8 mouse cellular contexts compared by ENCODE assay signal in the genomic region with DNA sequence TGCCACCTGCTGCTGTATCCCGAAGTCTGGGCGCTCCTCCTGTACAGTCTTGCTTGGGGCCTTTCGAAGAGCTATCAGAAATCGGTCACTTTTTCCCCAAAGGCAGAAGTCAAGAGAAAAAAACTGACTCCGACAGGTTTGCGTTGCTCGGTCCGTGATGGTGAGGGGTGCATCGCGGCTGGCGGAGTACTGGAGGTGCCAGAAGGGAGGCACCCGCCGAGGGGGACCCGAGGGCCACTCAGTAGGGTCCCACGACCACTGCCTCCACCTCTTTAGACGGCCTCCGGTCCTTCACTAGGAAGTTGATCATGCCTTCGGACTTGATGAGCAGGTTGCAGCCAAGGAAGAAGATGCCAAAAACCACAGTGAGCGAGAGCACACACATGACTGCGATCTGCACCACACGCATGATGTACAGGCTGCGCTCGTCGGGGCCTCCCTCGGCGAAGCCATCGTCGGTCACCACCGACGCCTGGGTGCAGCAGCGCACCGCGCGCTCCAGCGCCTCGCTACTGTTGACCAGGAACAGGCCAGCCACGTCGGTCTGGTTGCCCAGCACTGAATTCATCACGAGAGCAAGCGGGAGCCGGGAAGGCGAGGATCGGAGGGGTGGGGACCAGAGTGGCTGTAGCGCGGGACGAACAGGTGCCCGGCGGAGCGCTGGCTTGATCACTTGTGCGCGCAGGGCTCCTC. TPM values are rescaled to one million over a fixed set of nuclear protein-coding genes. Genes with fewer than 3 reads are reported as not detected.
DNase-seq lines count a peak whose midpoint lies in the region; ATAC-seq and TF ChIP-seq lines count a peak whose summit lies in the region.

No protein-coding gene starts in this region.

- peak overlapping the region; percentile 29; the same call in 1 of the 2 replicates for H3K9ac ChIP-seq in lung, embryonic 14.5 days
- peak overlapping the region; percentile 60 for H3K9ac ChIP-seq in forebrain, embryonic 12.5 days
- peak overlapping the region; percentile 47; the same call in 1 of the 2 replicates for H3K9ac ChIP-seq in limb, embryonic 12.5 days (replicated peaks)
- peak overlapping the region; percentile 74 for H3K9ac ChIP-seq in neural tube, embryonic 13.5 days

- no peaks in the 10 kb centered on the region for H3K9me3 ChIP-seq in lung, embryonic 14.5 days (ENCODE audit: low read depth, low read length)
- no peaks in the 10 kb centered on the region for H3K9me3 ChIP-seq in forebrain, embryonic 12.5 days
- H3K9me3 ChIP-seq in limb, embryonic 12.5 days: no peaks in the 10 kb centered on the region
- no peaks in the 10 kb centered on the region for H3K9me3 ChIP-seq in neural tube, embryonic 13.5 days

- no peak for DNase-seq in cerebellum, postnatal 10 days
- DNase-seq in lung, embryonic 14.5 days: no peak
- DNase-seq in lung, postnatal 25 days (ENCODE audit: low spot score): no peak
- DNase-seq in retina, embryonic 14.5 days (ENCODE audit: low spot score): no peak

- 1% methylated on average over 51 of the region's 51 CpGs for WGBS in lung, embryonic 14.5 days
- under 1% methylated on average over 51 of the region's 51 CpGs for WGBS in forebrain, embryonic 12.5 days
- 2% methylated on average over 51 of the region's 51 CpGs for WGBS in limb, embryonic 12.5 days
- under 1% methylated on average over 51 of the region's 51 CpGs for WGBS in neural tube, embryonic 13.5 days

- H3K4me2 ChIP-seq in lung, embryonic 14.5 days: peak overlapping the region; percentile 78
- peak overlapping the region; percentile 66 for H3K4me2 ChIP-seq in forebrain, embryonic 12.5 days
- peak overlapping the region; percentile 85 for H3K4me2 ChIP-seq in limb, embryonic 12.5 days
- peak overlapping the region; percentile 88 for H3K4me2 ChIP-seq in neural tube, embryonic 13.5 days

- H3K27ac ChIP-seq in lung, embryonic 14.5 days (ENCODE audit: low read depth): peak overlapping the region; percentile 58; the same call in 1 of the 2 replicates
- peak overlapping the region; percentile 87 for H3K27ac ChIP-seq in forebrain, embryonic 12.5 days
- H3K27ac ChIP-seq in limb, embryonic 12.5 days: peak overlapping the region; percentile 45
- peak overlapping the region; percentile 82 for H3K27ac ChIP-seq in neural tube, embryonic 13.5 days (replicated peaks)

- TF ChIP-seq CTCF in lung, embryonic 14.5 days (IDR thresholded peaks at IDR 0.05; ENCODE audit: low read depth): no peak

- peak overlapping the region; percentile 42 for H3K4me3 ChIP-seq in lung, embryonic 14.5 days (ENCODE audit: low read depth, low read length)
- H3K4me3 ChIP-seq in forebrain, embryonic 12.5 days (replicated peaks): peak overlapping the region; percentile 55
- H3K4me3 ChIP-seq in limb, embryonic 12.5 days (replicated peaks): peak overlapping the region; percentile 50
- peak overlapping the region; percentile 59 for H3K4me3 ChIP-seq in neural tube, embryonic 13.5 days

- H3K36me3 ChIP-seq in lung, embryonic 14.5 days (ENCODE audit: insufficient read depth): no peaks in the 10 kb centered on the region
- no peaks in the 10 kb centered on the region for H3K36me3 ChIP-seq in forebrain, embryonic 12.5 days (replicated peaks)
- H3K36me3 ChIP-seq in limb, embryonic 12.5 days: no peaks in the 10 kb centered on the region
- no peaks in the 10 kb centered on the region for H3K36me3 ChIP-seq in neural tube, embryonic 13.5 days

- ATAC-seq in cerebellum, adult (ENCODE audit: insufficient number of reproducible peaks, low FRiP score, low TSS enrichment): peak; percentile 1; the same call in 1 of the 2 replicates
- peak; percentile 83 for ATAC-seq in lung, embryonic 14.5 days (ENCODE audit: insufficient read depth)
- ATAC-seq in forebrain, embryonic 12.5 days (ENCODE audit: low FRiP score): peak; percentile 81
- ATAC-seq in limb, embryonic 12.5 days (ENCODE audit: insufficient number of reproducible peaks, insufficient read depth, low FRiP score, low TSS enrichment, low read depth): peak; percentile 60
- ATAC-seq in neural tube, embryonic 13.5 days (ENCODE audit: low read depth): peak; percentile 83

- H3K4me1 ChIP-seq in lung, embryonic 14.5 days (ENCODE audit: insufficient read depth): peaks cover 7% of the 10 kb centered on the region; the same call in 1 of the 2 replicates
- peaks cover 30% of the 10 kb centered on the region for H3K4me1 ChIP-seq in forebrain, embryonic 12.5 days
- peaks cover 18% of the 10 kb centered on the region for H3K4me1 ChIP-seq in limb, embryonic 12.5 days (replicated peaks)
- H3K4me1 ChIP-seq in neural tube, embryonic 13.5 days (replicated peaks): peaks cover 29% of the 10 kb centered on the region

- peaks cover 8% of the 10 kb centered on the region for H3K27me3 ChIP-seq in lung, embryonic 14.5 days (ENCODE audit: insufficient read depth, low read length)
- peaks cover 22% of the 10 kb centered on the region for H3K27me3 ChIP-seq in forebrain, embryonic 12.5 days
- peaks cover 31% of the 10 kb centered on the region for H3K27me3 ChIP-seq in limb, embryonic 12.5 days
- H3K27me3 ChIP-seq in neural tube, embryonic 13.5 days: peaks cover 4% of the 10 kb centered on the region; the same call in 1 of the 2 replicates

RNA-seq across cellular contexts. Expression of a gene that starts 0.5 kb away (rescaled TPM):
- polyA plus RNA-seq in lung, embryonic 14.5 days (2014; fragmentation: Nextera tagmentation; extraction: Ambion mirVana): 2.5 and 2.9 TPM in 2 replicates
- polyA plus RNA-seq in forebrain, embryonic 12.5 days (2016; fragmentation: Nextera tagmentation; extraction: Ambion mirVana): 83.9 and 90.5 TPM in 2 replicates
- polyA plus RNA-seq in limb, embryonic 12.5 days (2016; fragmentation: Nextera tagmentation; extraction: Ambion mirVana): 50.7 and 62.8 TPM in 2 replicates
- 171 and 187 TPM in 2 replicates for polyA plus RNA-seq in neural tube, embryonic 13.5 days (2015; fragmentation: Nextera tagmentation; extraction: Ambion mirVana)

Comparison
In these comparisons a context has a peak if more than half of its experiments do, and no peak if none do; other contexts are left out.
1. ATAC-seq: peak in every context shown above with its lines; median percentile 83 in lung, embryonic 14.5 days; 83 in neural tube, embryonic 13.5 days; 81 in forebrain, embryonic 12.5 days; 60 in limb, embryonic 12.5 days; 1 in cerebellum, adult.
2. RNA of a gene that starts 0.5 kb away (polyA plus RNA-seq): 171 to 187 TPM in neural tube, embryonic 13.5 days, 83.9 to 90.5 TPM in forebrain, embryonic 12.5 days and 50.7 to 62.8 TPM in limb, embryonic 12.5 days; 2.5 to 2.9 TPM in lung, embryonic 14.5 days; every median in the first group is over 10 times any median in the second.
3. Peak in every context shown above with its lines, with median percentiles within 50 percentile points of each other: H3K27ac ChIP-seq, H3K4me2 ChIP-seq, H3K4me3 ChIP-seq and H3K9ac ChIP-seq.